Mouse (Mus musculus): ENCODE results near the gene Fkbp11.

- TF ChIP-seq CTCF (IDR thresholded peaks at IDR 0.05; ENCODE audit: low read depth) (no peak), EP300 (IDR thresholded peaks at IDR 0.05; ENCODE audit: low read depth) (no peak)
Measured at GRCm38 (mm10) chr15:98681633-98682032, 46.4 kb downstream of the Fkbp11 start.
